Mouse (Mus musculus) frontal cortex, adult 2 months (tissue): Measurements from ENCODE around the gene Mknk2. TPM values are rescaled to one million over a fixed set of nuclear protein-coding genes. Genes with fewer than 3 reads are reported as not detected.

Experiments
- polyA plus RNA-seq: library from polyadenylated mRNA; depleted of rRNA; stranded (reverse); fragments of >200 nt; gene quantifications from 2 replicates; pipeline ENCODE4 v1.2.3, GENCODE M21; 2012; rRNA removed

The Mknk2 gene
- polyA plus RNA-seq, 1 experiment = 43.8 TPM

Other genes starting within 250 kb of the Mknk2 start
- 33.5 and 34.2 TPM in 2 replicates for gene Tcf3, start 244.5 kb downstream of the Mknk2 start, polyA plus RNA-seq
- 0.02 and 0.04 TPM in 2 replicates for gene Onecut3, start 183.3 kb downstream of the Mknk2 start, polyA plus RNA-seq
- gene Atp8b3, start 139.0 kb downstream of the Mknk2 start, polyA plus RNA-seq = 0.22 and 0.25 TPM in 2 replicates
- 45.5 and 49.0 TPM in 2 replicates for gene Rexo1, start 116.6 kb downstream of the Mknk2 start, polyA plus RNA-seq
- 37.9 and 41.5 TPM in 2 replicates for gene Klf16, start 100.8 kb downstream of the Mknk2 start, polyA plus RNA-seq
- 253 and 271 TPM in 2 replicates for gene Abhd17a, start 87.8 kb downstream of the Mknk2 start, polyA plus RNA-seq
- gene Scamp4, start 75.2 kb downstream of the Mknk2 start, polyA plus RNA-seq = 61.0 and 66.1 TPM in 2 replicates
- gene Adat3, start 75.2 kb downstream of the Mknk2 start, polyA plus RNA-seq = 5.6 and 8.1 TPM in 2 replicates
- gene Gm49322, start 72.1 kb downstream of the Mknk2 start, polyA plus RNA-seq = 2.8 and 3.1 TPM in 2 replicates
- 252 and 270 TPM in 2 replicates for gene Csnk1g2, start 55.3 kb downstream of the Mknk2 start, polyA plus RNA-seq
- 108 and 109 TPM in 2 replicates for gene Btbd2, start 21.0 kb downstream of the Mknk2 start, polyA plus RNA-seq
- 9.1 and 10.6 TPM in 2 replicates for gene Mob3a, start 23.9 kb upstream of the Mknk2 start, polyA plus RNA-seq
- 99.6 and 108 TPM in 2 replicates for gene Izumo4, start 24.1 kb upstream of the Mknk2 start, polyA plus RNA-seq
- gene Ap3d1, start 64.2 kb upstream of the Mknk2 start, polyA plus RNA-seq = 161 and 170 TPM in 2 replicates
- gene Dot1l, start 77.1 kb upstream of the Mknk2 start, polyA plus RNA-seq = 74.8 and 79.5 TPM in 2 replicates
- 42.2 and 50.7 TPM in 2 replicates for gene Sf3a2, start 120.1 kb upstream of the Mknk2 start, polyA plus RNA-seq
- gene Plekhj1, start 120.5 kb upstream of the Mknk2 start, polyA plus RNA-seq = 65.6 and 65.9 TPM in 2 replicates
- 2.6 and 3.8 TPM in 2 replicates for gene Amh, start 127.1 kb upstream of the Mknk2 start, polyA plus RNA-seq
- 5.7 and 6.2 TPM in 2 replicates for gene Jsrp1, start 135.4 kb upstream of the Mknk2 start, polyA plus RNA-seq
- 706 and 773 TPM in 2 replicates for gene Oaz1, start 148.5 kb upstream of the Mknk2 start, polyA plus RNA-seq
- 16.0 and 20.3 TPM in 2 replicates for gene Lingo3, start 165.9 kb upstream of the Mknk2 start, polyA plus RNA-seq
- gene Lsm7, start 177.1 kb upstream of the Mknk2 start, polyA plus RNA-seq = 230 and 259 TPM in 2 replicates
- 72.2 and 75.1 TPM in 2 replicates for gene Sppl2b, start 177.2 kb upstream of the Mknk2 start, polyA plus RNA-seq
- gene Tmprss9, start 193.7 kb upstream of the Mknk2 start, polyA plus RNA-seq = 0.16 and 0.17 TPM in 2 replicates
- 192 and 231 TPM in 2 replicates for gene Timm13, start 222.9 kb upstream of the Mknk2 start, polyA plus RNA-seq
- gene Lmnb2, start 240.1 kb upstream of the Mknk2 start, polyA plus RNA-seq = 24.3 and 25.9 TPM in 2 replicates